Comparison of ENCODE assay signal across 10 mouse cellular contexts in the genomic region with DNA sequence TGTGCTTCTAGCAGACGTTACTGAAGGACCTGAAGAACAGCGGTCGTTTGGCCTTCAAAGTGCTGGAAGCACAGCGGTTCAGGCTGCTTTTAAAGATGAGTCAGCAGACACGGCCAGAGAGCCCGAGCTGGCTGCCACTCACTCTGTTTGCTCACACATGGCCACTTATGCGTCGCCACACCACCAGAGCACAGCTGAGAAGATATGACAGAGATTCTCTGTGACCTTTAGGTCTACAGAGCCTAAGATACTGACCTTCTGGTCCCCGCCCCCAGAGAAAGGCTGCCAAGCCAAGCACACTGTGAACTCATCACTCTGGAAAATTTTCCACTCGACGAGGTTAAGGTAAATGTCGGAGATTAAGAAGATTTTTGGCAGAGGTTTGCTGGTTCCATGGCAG.
DNase-seq lines count a peak whose midpoint lies in the region; ATAC-seq and TF ChIP-seq lines count a peak whose summit lies in the region.
"Had no signal": no experiment of that assay in that cellular context is flagged by ENCODE, and none has a peak within 500 bp of the region (broad histone marks: within the 10 kb centered on the region; RNA-seq: fewer than 3 reads in every experiment).

No protein-coding gene starts in this region.

- no peak for DNase-seq in frontal cortex, postnatal 25 days (ENCODE audit: low spot score in 2 of 2)
- no peak for DNase-seq in limb, embryonic 10.5 days (ENCODE audit: low spot score)
- peak; percentile 46 to 60 for DNase-seq in adrenal gland, adult 18-20 months (ENCODE audit: low spot score in 2 of 2)
- peak; percentile 62 for DNase-seq in heart, postnatal 0 days (ENCODE audit: low spot score)
- DNase-seq in right cerebral cortex, postnatal 25 days: no peak
- DNase-seq in left cerebral cortex, adult 9 months (ENCODE audit: low spot score in 2 of 2): no peak
- DNase-seq: lung, postnatal 14 days had no signal

- peaks cover 19% of the 10 kb centered on the region for H3K36me3 ChIP-seq in limb, embryonic 13.5 days
- peaks cover 16% of the 10 kb centered on the region for H3K36me3 ChIP-seq in limb, embryonic 10.5 days
- H3K36me3 ChIP-seq in heart, postnatal 0 days (replicated peaks; ENCODE audit: control insufficient read depth, insufficient read depth, low read length): peaks cover 14% of the 10 kb centered on the region; the same call in 1 of the 2 replicates

- peak; percentile 36; the same call in 1 of the 2 replicates for ATAC-seq in frontal cortex, adult (ENCODE audit: low TSS enrichment)
- ATAC-seq in limb, embryonic 13.5 days (ENCODE audit: low FRiP score, low read depth): no peak
- peak; percentile 51 for ATAC-seq in heart, postnatal 0 days (ENCODE audit: insufficient read depth, low read depth)
- ATAC-seq: intestine, embryonic 16.5 days had no signal

- H3K27ac ChIP-seq in limb, embryonic 13.5 days: peak overlapping the region; percentile 11; the same call in 1 of the 2 replicates
- no peak overlapping the region for H3K27ac ChIP-seq in limb, embryonic 10.5 days
- H3K27ac ChIP-seq in heart, postnatal 0 days (ENCODE audit: low read depth): peak overlapping the region; percentile 55

- no peak for TF ChIP-seq CTCF in heart, postnatal 0 days (IDR thresholded peaks at IDR 0.05; ENCODE audit: low read depth)

- H3K4me3 ChIP-seq in limb, embryonic 13.5 days: no peak overlapping the region
- no peak overlapping the region for H3K4me3 ChIP-seq in limb, embryonic 10.5 days
- H3K4me3 ChIP-seq in heart, postnatal 0 days (ENCODE audit: low read depth, low read length): no peak overlapping the region

- no peak overlapping the region for H3K9ac ChIP-seq in limb, embryonic 13.5 days
- H3K9ac ChIP-seq in heart, postnatal 0 days (replicated peaks; ENCODE audit: low read depth, low read length): no peak overlapping the region

- 66% methylated on average over 12 of the region's 12 CpGs for WGBS in limb, embryonic 13.5 days
- WGBS in limb, embryonic 10.5 days: 79% methylated on average over 12 of the region's 12 CpGs
- WGBS in heart, postnatal 0 days: 26% methylated on average over 12 of the region's 12 CpGs

- no peaks in the 10 kb centered on the region for H3K27me3 ChIP-seq in limb, embryonic 13.5 days
- no peaks in the 10 kb centered on the region for H3K27me3 ChIP-seq in limb, embryonic 10.5 days (ENCODE audit: low read depth, poor library complexity, severe bottlenecking)
- no peaks in the 10 kb centered on the region for H3K27me3 ChIP-seq in heart, postnatal 0 days (ENCODE audit: control insufficient read depth, insufficient read depth, low read length)

- H3K4me2 ChIP-seq in limb, embryonic 13.5 days (replicated peaks): no peak overlapping the region
- H3K4me2 ChIP-seq in heart, postnatal 0 days (ENCODE audit: low read depth, low read length): no peak overlapping the region

- no peak for TF ChIP-seq EP300 in heart, postnatal 0 days (IDR thresholded peaks at IDR 0.05; ENCODE audit: low read depth)

- peaks cover 18% of the 10 kb centered on the region for H3K4me1 ChIP-seq in limb, embryonic 13.5 days
- H3K4me1 ChIP-seq in limb, embryonic 10.5 days: peaks cover 5% of the 10 kb centered on the region
- H3K4me1 ChIP-seq in heart, postnatal 0 days (ENCODE audit: control insufficient read depth, insufficient read depth): peaks cover 8% of the 10 kb centered on the region; the same call in 1 of the 2 replicates

- H3K9me3 ChIP-seq in limb, embryonic 13.5 days: no peaks in the 10 kb centered on the region
- no peaks in the 10 kb centered on the region for H3K9me3 ChIP-seq in limb, embryonic 10.5 days (replicated peaks)
- no peaks in the 10 kb centered on the region for H3K9me3 ChIP-seq in heart, postnatal 0 days (replicated peaks; ENCODE audit: control insufficient read depth, low read length)

Comparison
In these comparisons a context has a peak if more than half of its experiments do, and no peak if none do; other contexts are left out.
1. DNase-seq: peak in adrenal gland, adult 18-20 months (2 of 2) and heart, postnatal 0 days (single experiment); none in frontal cortex, postnatal 25 days (0 of 2), limb, embryonic 10.5 days (single experiment), right cerebral cortex, postnatal 25 days (single experiment) and left cerebral cortex, adult 9 months (0 of 2).